Mouse (Mus musculus) heart, postnatal 0 days (tissue): ENCODE measurements around the gene Olfr523.

ENCODE experiments used
- CTCF ChIP-seq: IDR thresholded peaks from 2 replicates; pipeline ENCODE4 v1.5.1; 2016; ENCODE audit warnings: antibody characterized with exemption, control low read depth, low read depth
- EP300 ChIP-seq: IDR thresholded peaks from 2 replicates; pipeline ENCODE4 v1.6.1; 2016; ENCODE audit warnings: antibody characterized with exemption, low read depth

DNA sequence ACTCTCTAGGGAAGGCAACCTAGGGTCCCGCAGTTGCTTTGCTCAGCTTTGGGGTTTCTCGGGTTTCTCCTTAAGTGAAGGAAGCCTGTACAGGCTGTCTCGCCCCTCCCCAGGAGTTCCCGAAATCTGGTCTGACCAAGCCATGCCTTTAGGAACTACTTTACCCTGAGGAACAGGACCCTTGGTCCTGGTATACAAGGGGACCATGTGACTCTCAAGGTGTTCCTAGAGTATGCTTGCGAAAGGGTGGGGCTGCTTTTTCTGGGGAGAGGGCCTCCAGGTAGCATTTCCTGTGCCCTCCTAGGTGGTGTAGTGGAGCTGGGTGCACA lies 47.0 kb upstream of the Olfr523 start:
- no peak for TF ChIP-seq CTCF
- TF ChIP-seq EP300 = no peak
